27 mouse cellular contexts compared by ENCODE assay signal in genomic region chr14:109035171-109035570, GRCm38 (mm10).
DNase-seq lines count a peak whose midpoint lies in the region; ATAC-seq lines count a peak whose summit lies in the region.
"Had no signal": no experiment of that assay in that cellular context is flagged by ENCODE, and none has a peak within 500 bp of the region (broad histone marks: within the 10 kb centered on the region; RNA-seq: fewer than 3 reads in every experiment).

No protein-coding gene starts in this region.

- H3K9me3 ChIP-seq in midbrain, embryonic 12.5 days, result no peaks in the 10 kb centered on the region
- H3K9me3 ChIP-seq in midbrain, embryonic 10.5 days (replicated peaks), result no peaks in the 10 kb centered on the region
- H3K9me3 ChIP-seq: embryonic facial prominence, embryonic 13.5 days; embryonic facial prominence, embryonic 15.5 days; forebrain, embryonic 10.5 days; forebrain, embryonic 12.5 days had no signal

- no peak overlapping the region for H3K9ac ChIP-seq in midbrain, embryonic 12.5 days (replicated peaks)
- H3K9ac ChIP-seq: embryonic facial prominence, embryonic 13.5 days; embryonic facial prominence, embryonic 15.5 days; forebrain, embryonic 12.5 days had no signal

- no peaks in the 10 kb centered on the region for H3K36me3 ChIP-seq in midbrain, embryonic 12.5 days
- H3K36me3 ChIP-seq in midbrain, embryonic 10.5 days, result no peaks in the 10 kb centered on the region
- H3K36me3 ChIP-seq: embryonic facial prominence, embryonic 13.5 days; embryonic facial prominence, embryonic 15.5 days; forebrain, embryonic 10.5 days; forebrain, embryonic 12.5 days; G1E had no signal

- peak; percentile 34; the same call in 1 of the 2 replicates for ATAC-seq in midbrain, embryonic 12.5 days (ENCODE audit: low FRiP score, low read depth)
- peak; percentile 22; the same call in 1 of the 2 replicates for ATAC-seq in monocyte, adult 5-6 weeks (replicated peaks; ENCODE audit: insufficient number of reproducible peaks, low FRiP score, low TSS enrichment, poor library complexity, severe bottlenecking)
- ATAC-seq: activated CD4-positive, CD25-positive, alpha-beta regulatory T cell, adult 4 months; CD4-positive, CD25-positive, alpha-beta regulatory T cell, adult 4 months; forebrain, embryonic 14.5 days; forebrain, embryonic 16.5 days; Patski had no signal

- DNase-seq in heart, adult 11 months, result peak; percentile 91
- no peak for DNase-seq in heart, postnatal 36 days
- no peak for DNase-seq in midbrain, embryonic 10.5 days (ENCODE audit: low spot score)
- DNase-seq: adrenal gland, adult 8-10 months; adrenal gland, postnatal 14 days; adrenal gland, postnatal 36 days; B cell, adult 2 months; cerebellum, adult 11-12 months; cerebellum, adult 2 months; cerebellum, adult 9-10 months; cerebellum, postnatal 10 days; cerebellum, postnatal 25 days; embryo, embryonic 11 days had no signal

- H3K4me3 ChIP-seq in midbrain, embryonic 12.5 days, result no peak overlapping the region
- no peak overlapping the region for H3K4me3 ChIP-seq in midbrain, embryonic 10.5 days
- H3K4me3 ChIP-seq: embryonic facial prominence, embryonic 13.5 days; embryonic facial prominence, embryonic 15.5 days; erythroblast, embryonic 14.5 days; forebrain, embryonic 10.5 days; forebrain, embryonic 12.5 days had no signal

- 88% methylated on average over 1 of the region's 1 CpGs for WGBS in midbrain, embryonic 12.5 days
- 88% methylated on average over 1 of the region's 1 CpGs for WGBS in midbrain, embryonic 10.5 days

- no peaks in the 10 kb centered on the region for H3K27me3 ChIP-seq in midbrain, embryonic 12.5 days
- no peaks in the 10 kb centered on the region for H3K27me3 ChIP-seq in midbrain, embryonic 10.5 days (ENCODE audit: low read depth, poor library complexity, severe bottlenecking)
- H3K27me3 ChIP-seq: CH12.LX; embryonic facial prominence, embryonic 13.5 days; embryonic facial prominence, embryonic 15.5 days; forebrain, embryonic 12.5 days; Patski had no signal

- no peak overlapping the region for H3K4me2 ChIP-seq in midbrain, embryonic 12.5 days (replicated peaks)
- H3K4me2 ChIP-seq: embryonic facial prominence, embryonic 13.5 days; embryonic facial prominence, embryonic 15.5 days; forebrain, embryonic 12.5 days had no signal

- intact Hi-C loops in heart, postnatal 36 days (cut with DNase I), result no loop called here

- no peak overlapping the region for H3K27ac ChIP-seq in midbrain, embryonic 12.5 days (replicated peaks)
- no peak overlapping the region for H3K27ac ChIP-seq in midbrain, embryonic 10.5 days (replicated peaks)
- H3K27ac ChIP-seq: embryonic facial prominence, embryonic 13.5 days; embryonic facial prominence, embryonic 15.5 days; forebrain, embryonic 10.5 days; forebrain, embryonic 12.5 days had no signal

- no peaks in the 10 kb centered on the region for H3K4me1 ChIP-seq in midbrain, embryonic 12.5 days
- H3K4me1 ChIP-seq in midbrain, embryonic 10.5 days, result no peaks in the 10 kb centered on the region
- H3K4me1 ChIP-seq: embryonic facial prominence, embryonic 13.5 days; embryonic facial prominence, embryonic 15.5 days; forebrain, embryonic 10.5 days; forebrain, embryonic 12.5 days had no signal
